In genomic region chr11:69881787-69882670, GRCm38 (mm10) we compare ENCODE assay signal across 8 mouse cellular contexts. TPM values are rescaled to one million over a fixed set of nuclear protein-coding genes. Genes with fewer than 3 reads are reported as not detected.
DNase-seq lines count a peak whose midpoint lies in the region; ATAC-seq and TF ChIP-seq lines count a peak whose summit lies in the region.

No protein-coding gene starts in this region.

- no peaks in the 10 kb centered on the region for H3K9me3 ChIP-seq in liver, embryonic 13.5 days (replicated peaks)

- peak overlapping the region; percentile 95 for H3K27ac ChIP-seq in gastrocnemius, adult 2 months
- H3K27ac ChIP-seq in liver, embryonic 13.5 days: peak overlapping the region; percentile 85

- 0 out of 2 replicates have a peak, but pooled peaks cover 4% of the 10 kb centered on the region for H3K27me3 ChIP-seq in liver, embryonic 13.5 days

- DNase-seq in gastrocnemius, adult 2 months: no peak
- DNase-seq in gastrocnemius, postnatal 14 days: no peak
- DNase-seq in thymus, postnatal 4 days: peak; percentile 15
- no peak for DNase-seq in thymus, adult 18-20 months
- no peak for DNase-seq in liver, embryonic 13.5 days
- no peak for DNase-seq in frontal cortex, postnatal 36 days (ENCODE audit: low spot score in 2 of 2)
- DNase-seq in left cerebral cortex, adult 9 months (ENCODE audit: low spot score in 2 of 2): no peak
- DNase-seq in cerebellum, postnatal 25 days: no peak

- H3K4me3 ChIP-seq in gastrocnemius, adult 2 months: peak overlapping the region; percentile 89
- peak overlapping the region; percentile 66 for H3K4me3 ChIP-seq in liver, embryonic 13.5 days (replicated peaks)

- H3K4me1 ChIP-seq in liver, embryonic 13.5 days (replicated peaks): peaks cover 88% of the 10 kb centered on the region

- peak overlapping the region; percentile 75 for H3K9ac ChIP-seq in liver, embryonic 13.5 days

- WGBS in liver, embryonic 13.5 days (ENCODE audit: insufficient replicate concordance): 69% methylated on average over 21 of the region's 21 CpGs

- intact Hi-C loops in gastrocnemius, adult 2 months (cut with DNase I): loop anchor here (2.0 kb wide), 1 partner anchor 19 kb away; the partner anchor contains the start of genes 2810408A11Rik and Neurl4
- intact Hi-C loops in gastrocnemius, postnatal 14 days (cut with DNase I; ENCODE audit: low total_unique reads): no loop called here

- ATAC-seq in liver, embryonic 13.5 days (ENCODE audit: low read depth): no peak

- peak overlapping the region; percentile 97 for H3K4me2 ChIP-seq in liver, embryonic 13.5 days

- H3K36me3 ChIP-seq in liver, embryonic 13.5 days: no peaks in the 10 kb centered on the region

- TF ChIP-seq CTCF in gastrocnemius, adult 2 months (IDR thresholded peaks at IDR 0.05): no peak

RNA-seq across cellular contexts. Expression of gene Kctd11, which starts 0.8 kb away (rescaled TPM):
- 1 to 10 TPM; 1.3 to 1.7 TPM for total RNA-seq in gastrocnemius, adult 2 months (2021)
- total RNA-seq in gastrocnemius, postnatal 14 days (2021): 1 to 10 TPM; 2.0 TPM
- 0.89 and 1.3 TPM in 2 replicates for polyA plus RNA-seq in liver, embryonic 13.5 days (2015; fragmentation: Nextera tagmentation; extraction: Ambion mirVana)

RNA-seq across cellular contexts. Expression of gene Tmem95, which starts 4.2 kb away (rescaled TPM):
- total RNA-seq in gastrocnemius, adult 2 months (2021): not detected
- total RNA-seq in gastrocnemius, postnatal 14 days (2021): not detected
- polyA plus RNA-seq in liver, embryonic 13.5 days (2015; fragmentation: Nextera tagmentation; extraction: Ambion mirVana): not detected in 2 replicates

RNA-seq across cellular contexts. Expression of gene Acap1, which starts 13.3 kb away (rescaled TPM):
- under 1 TPM in 1 of 2 experiments, not detected in 1; 0.08 TPM for total RNA-seq in gastrocnemius, adult 2 months (2021)
- under 1 TPM; 0.33 to 0.55 TPM for total RNA-seq in gastrocnemius, postnatal 14 days (2021)
- polyA plus RNA-seq in liver, embryonic 13.5 days (2015; fragmentation: Nextera tagmentation; extraction: Ambion mirVana): 4.4 and 4.9 TPM in 2 replicates

RNA-seq across cellular contexts. Expression of gene 2810408A11Rik, which starts 18.8 kb away (rescaled TPM):
- total RNA-seq in gastrocnemius, adult 2 months (2021): under 1 TPM in 1 of 2 experiments, not detected in 1; 0.33 TPM
- total RNA-seq in gastrocnemius, postnatal 14 days (2021): under 1 TPM; 0.62 to 0.84 TPM
- 0.89 and 1.0 TPM in 2 replicates for polyA plus RNA-seq in liver, embryonic 13.5 days (2015; fragmentation: Nextera tagmentation; extraction: Ambion mirVana)

RNA-seq across cellular contexts. Expression of gene Neurl4, which starts 18.8 kb away (rescaled TPM):
- total RNA-seq in gastrocnemius, adult 2 months (2021): 10 to 100 TPM; 25.2 to 33.5 TPM
- total RNA-seq in gastrocnemius, postnatal 14 days (2021): 10 to 100 TPM; 27.2 to 29.1 TPM
- polyA plus RNA-seq in liver, embryonic 13.5 days (2015; fragmentation: Nextera tagmentation; extraction: Ambion mirVana): 2.3 and 2.8 TPM in 2 replicates
